Mouse (Mus musculus) lung, postnatal 0 days (tissue): ENCODE results near the gene Ric8b.

Source experiments
- CTCF ChIP-seq: IDR thresholded peaks from 2 replicates; pipeline ENCODE4 v1.5.1; 2016; ENCODE audit warnings: antibody characterized with exemption, mild to moderate bottlenecking
- EP300 ChIP-seq: IDR thresholded peaks from 2 replicates; pipeline ENCODE4 v1.6.1; 2016; ENCODE audit warnings: antibody characterized with exemption, mild to moderate bottlenecking, control low read depth

DNA sequence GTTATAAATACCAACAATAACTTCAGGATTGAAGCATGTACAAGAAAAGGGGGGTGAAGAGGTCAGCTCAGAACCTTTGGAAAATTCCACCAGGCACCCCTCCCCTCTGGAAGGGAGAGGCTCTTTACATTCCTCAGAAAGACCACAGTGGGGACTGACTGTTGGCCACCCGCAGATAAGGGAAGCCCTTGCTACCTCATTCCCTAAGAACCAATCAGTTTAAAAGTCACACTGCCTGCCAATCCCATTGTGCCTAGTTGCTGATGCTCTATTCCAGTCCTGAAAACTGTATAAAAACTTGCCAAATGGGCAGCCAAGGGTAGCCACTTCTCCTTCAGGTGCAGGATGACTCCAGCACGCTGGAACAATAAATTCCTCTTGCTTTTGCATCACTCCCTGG lies 137.5 kb downstream of the Ric8b start:
- TF ChIP-seq CTCF (no peak), EP300 (no peak)
